Mouse (Mus musculus): ENCODE data around the gene Hs1bp3.

The Hs1bp3 gene

GRCm38 (mm10) chr12:8313270-8313771 is at the start of gene Hs1bp3:
Hs1bp3 (plus strand) TSS chr12:8313432.
- in situ Hi-C loops (cut with MboI, MseI), result no loop called here

- in situ Hi-C loops (cut with MboI, MseI), result no loop called here
These were observed 46.9 kb upstream of the Hs1bp3 start for GRCm38 (mm10) chr12:8266311-8266710.

GRCm38 (mm10) chr12:8269627-8270026 is 43.6 kb upstream of the Hs1bp3 start:
- in situ Hi-C loops (cut with MboI, MseI), result no loop called here

- in situ Hi-C loops (cut with MboI, MseI), result no loop called here
These were observed 41.8 kb upstream of the Hs1bp3 start for GRCm38 (mm10) chr12:8271405-8271804.

- in situ Hi-C loops (cut with MboI, MseI), result no loop called here
These were observed 39.6 kb upstream of the Hs1bp3 start for GRCm38 (mm10) chr12:8273471-8274171.

GRCm38 (mm10) chr12:8275424-8275823 is 37.8 kb upstream of the Hs1bp3 start:
- in situ Hi-C loops (cut with MboI, MseI), result no loop called here

GRCm38 (mm10) chr12:8281225-8282017 is 31.8 kb upstream of the Hs1bp3 start:
- in situ Hi-C loops (cut with MboI, MseI), result no loop called here

GRCm38 (mm10) chr12:8287970-8288369 is 25.3 kb upstream of the Hs1bp3 start:
- in situ Hi-C loops (cut with MboI, MseI), result loop anchor here (5.0 kb wide), 2 partner anchors 56 to 231 kb away; no protein-coding TSS in a partner anchor

GRCm38 (mm10) chr12:8289099-8289498 is 24.1 kb upstream of the Hs1bp3 start:
- in situ Hi-C loops (cut with MboI, MseI), result loop anchor here (5.0 kb wide), 2 partner anchors 57 to 232 kb away; no protein-coding TSS in a partner anchor

GRCm38 (mm10) chr12:8289499-8289898 is 23.7 kb upstream of the Hs1bp3 start:
- in situ Hi-C loops (cut with MboI, MseI), result loop anchor here (5.0 kb wide), 2 partner anchors 57 to 232 kb away; no protein-coding TSS in a partner anchor

- in situ Hi-C loops (cut with MboI, MseI), result no loop called here
These were observed 21.9 kb upstream of the Hs1bp3 start for GRCm38 (mm10) chr12:8291157-8291853.

- in situ Hi-C loops (cut with MboI, MseI), result no loop called here
These were observed 17.8 kb upstream of the Hs1bp3 start for GRCm38 (mm10) chr12:8295307-8295913.

- in situ Hi-C loops (cut with MboI, MseI), result no loop called here
These were observed 17.1 kb upstream of the Hs1bp3 start for GRCm38 (mm10) chr12:8296154-8296553.

- in situ Hi-C loops (cut with MboI, MseI), result no loop called here
These were observed 15.5 kb upstream of the Hs1bp3 start for GRCm38 (mm10) chr12:8297586-8298214.

- in situ Hi-C loops (cut with MboI, MseI), result no loop called here
These were observed 14.7 kb upstream of the Hs1bp3 start for GRCm38 (mm10) chr12:8298361-8299142.

GRCm38 (mm10) chr12:8299143-8300110 is 13.8 kb upstream of the Hs1bp3 start:
- in situ Hi-C loops (cut with MboI, MseI), result loop anchor here (10.0 kb wide), 1 partner anchor 305 kb away; no protein-coding TSS in a partner anchor

- in situ Hi-C loops (cut with MboI, MseI), result loop anchor here (10.0 kb wide), 1 partner anchor 305 kb away; no protein-coding TSS in a partner anchor
These were observed 13.1 kb upstream of the Hs1bp3 start for GRCm38 (mm10) chr12:8300111-8300480.

GRCm38 (mm10) chr12:8300521-8300920 is 12.7 kb upstream of the Hs1bp3 start:
- in situ Hi-C loops (cut with MboI, MseI), result loop anchor here (10.0 kb wide), 1 partner anchor 306 kb away; no protein-coding TSS in a partner anchor
